Mouse (Mus musculus) hindbrain, embryonic 14.5 days (tissue): ENCODE data around the gene Nsd1. TPM values are rescaled to one million over a fixed set of nuclear protein-coding genes. Genes with fewer than 3 reads are reported as not detected.

Experiments used
- ATAC-seq: fragments of 200-750 bp; cut with Nextera tagmentation; 2 replicates; pipeline ENCODE4 v1.8.0; 2017; ENCODE audit warnings: moderate number of reproducible peaks, mild to moderate bottlenecking, moderate TSS enrichment, moderate library complexity; ENCODE audit not compliant: low FRiP score
- DNase-seq: peaks from one replicate; pipeline ENCODE4 v3.0.0-alpha.2; 2015; ENCODE audit warnings: low spot score
- H3K27ac ChIP-seq: fragments of 300-500 bp; sonication (generic); 2 replicates; pipeline ENCODE4 v1.5.1; 2014; ENCODE audit warnings: mild to moderate bottlenecking, moderate library complexity
- H3K27me3 ChIP-seq: fragments of 300-500 bp; sonication (generic); 2 replicates; pipeline ENCODE4 v1.6.1; 2014; ENCODE audit warnings: mild to moderate bottlenecking, low read length, mixed read lengths; ENCODE audit not compliant: control insufficient read depth, insufficient read depth
- H3K36me3 ChIP-seq: fragments of 300-500 bp; sonication (generic); replicated peaks from 2 replicates; pipeline ENCODE4 v1.6.1; 2014; ENCODE audit not compliant: control insufficient read depth, insufficient read depth
- H3K4me1 ChIP-seq: fragments of 300-500 bp; sonication (generic); replicated peaks from 2 replicates; pipeline ENCODE4 v1.6.1; 2014; ENCODE audit warnings: antibody characterized with exemption, low read length, mixed read lengths; ENCODE audit not compliant: control insufficient read depth, insufficient read depth
- H3K4me2 ChIP-seq: fragments of 300-500 bp; sonication (generic); replicated peaks from 2 replicates; pipeline ENCODE4 v1.6.1; 2014; ENCODE audit warnings: mild to moderate bottlenecking, moderate library complexity
- H3K4me3 ChIP-seq: fragments of 300-500 bp; sonication (generic); replicated peaks from 2 replicates; pipeline ENCODE4 v1.5.1; 2014; ENCODE audit warnings: mild to moderate bottlenecking, low read length
- H3K9ac ChIP-seq: fragments of 300-500 bp; sonication (generic); 2 replicates; pipeline ENCODE4 v1.6.1; 2014
- H3K9me3 ChIP-seq: fragments of 300-500 bp; sonication (generic); 2 replicates; pipeline ENCODE4 v1.6.1; 2016; ENCODE audit warnings: low read length; ENCODE audit not compliant: control insufficient read depth
- WGBS: fragments of 180-500 bp; shearing (Covaris S2); extraction: QIAGEN DNeasy Blood & Tissue Kit; methylation state at CpG from one replicate; pipeline ENCODE4 v1.1.7; 2014; 5-methylcytosine and 5-hydroxymethylcytosine counted together
- polyA plus RNA-seq: library from polyadenylated mRNA; unstranded; fragments of >200 nt; fragmentation: Nextera tagmentation; extraction: Ambion mirVana; gene quantifications from 2 replicates; pipeline ENCODE4 v1.2.1, GENCODE M21; 2014

The Nsd1 gene
- polyA plus RNA-seq, 1 experiment from 2014 or later, result 70.7 TPM

GRCm38 (mm10) chr13:55208837-55209648, 539 bp upstream of the Nsd1 start:
- ATAC-seq (no peak), DNase-seq (no peak)
- Histone ChIP-seq H3K9me3 (no peaks in the 10 kb centered on the region), H3K27ac (no peak overlapping the region), H3K36me3 (peaks cover 8% of the 10 kb centered on the region; the same call in 1 of the 2 replicates), H3K4me1 (peaks cover 22% of the 10 kb centered on the region), H3K9ac (no peak overlapping the region), H3K4me2 (no peak overlapping the region), H3K27me3 (no peaks in the 10 kb centered on the region), H3K4me3 (no peak overlapping the region)
- WGBS, result 67% methylated on average over 13 of the region's 13 CpGs

GRCm38 (mm10) chr13:55210193-55210970, 800 bp downstream of the Nsd1 start:
- peak; percentile 30 for DNase-seq
- H3K27ac ChIP-seq, result peak overlapping the region; percentile 98
- H3K36me3 ChIP-seq, result peaks cover 16% of the 10 kb centered on the region
- peak overlapping the region; percentile 89 for H3K4me2 ChIP-seq
- no peaks in the 10 kb centered on the region for H3K27me3 ChIP-seq
- no peaks in the 10 kb centered on the region for H3K9me3 ChIP-seq
- peak overlapping the region; percentile 87 for H3K9ac ChIP-seq
- H3K4me3 ChIP-seq, result peak overlapping the region; percentile 83
- peak; percentile 61 for ATAC-seq
- WGBS, result 1% methylated on average over 62 of the region's 77 CpGs
- peaks cover 35% of the 10 kb centered on the region for H3K4me1 ChIP-seq

- H3K9ac ChIP-seq, result peak overlapping the region; percentile 87
- peaks cover 40% of the 10 kb centered on the region for H3K4me1 ChIP-seq
- WGBS, result 2% methylated on average over 17 of the region's 17 CpGs
- H3K9me3 ChIP-seq, result no peaks in the 10 kb centered on the region
- DNase-seq (peak; percentile 44), ATAC-seq (peak; percentile 56)
- peak overlapping the region; percentile 83 for H3K4me3 ChIP-seq
- peaks cover 18% of the 10 kb centered on the region for H3K36me3 ChIP-seq
- no peaks in the 10 kb centered on the region for H3K27me3 ChIP-seq
- peak overlapping the region; percentile 89 for H3K4me2 ChIP-seq
- H3K27ac ChIP-seq, result peak overlapping the region; percentile 98
Observed at GRCm38 (mm10) chr13:55210971-55211220, 1.3 kb downstream of the Nsd1 start.

- peaks cover 45% of the 10 kb centered on the region for H3K4me1 ChIP-seq
- ATAC-seq, result peak; percentile 81
Observed at GRCm38 (mm10) chr13:55211221-55212010, 1.8 kb downstream of the Nsd1 start.

GRCm38 (mm10) chr13:55212011-55212360, 2.4 kb downstream of the Nsd1 start:
- Histone ChIP-seq H3K4me3 (peak overlapping the region; percentile 83), H3K9ac (peak overlapping the region; percentile 87), H3K4me1 (peaks cover 49% of the 10 kb centered on the region), H3K4me2 (peak overlapping the region; percentile 89), H3K9me3 (no peaks in the 10 kb centered on the region), H3K36me3 (peaks cover 29% of the 10 kb centered on the region), H3K27ac (peak overlapping the region; percentile 98), H3K27me3 (no peaks in the 10 kb centered on the region)
- ATAC-seq, result peak; percentile 71
- DNase-seq, result peak; percentile 44
- WGBS, result no CpG with 5 or more reads among the region's 32 CpGs

More at GRCm38 (mm10) chr13:55211221-55212010, 1.8 kb downstream of the Nsd1 start:
- peaks cover 23% of the 10 kb centered on the region for H3K36me3 ChIP-seq
- WGBS, result under 1% methylated on average over 40 of the region's 93 CpGs
- peak overlapping the region; percentile 98 for H3K27ac ChIP-seq
- no peaks in the 10 kb centered on the region for H3K9me3 ChIP-seq
- peak overlapping the region; percentile 83 for H3K4me3 ChIP-seq
- peak overlapping the region; percentile 89 for H3K4me2 ChIP-seq
- no peaks in the 10 kb centered on the region for H3K27me3 ChIP-seq
- peak overlapping the region; percentile 87 for H3K9ac ChIP-seq
- DNase-seq, result peak; percentile 95

GRCm38 (mm10) chr13:55212361-55213137, 3.0 kb downstream of the Nsd1 start:
- Histone ChIP-seq H3K27me3 (no peaks in the 10 kb centered on the region), H3K36me3 (peaks cover 35% of the 10 kb centered on the region), H3K4me1 (peaks cover 55% of the 10 kb centered on the region), H3K9me3 (no peaks in the 10 kb centered on the region), H3K9ac (peak overlapping the region; percentile 87), H3K4me2 (peak overlapping the region; percentile 89), H3K27ac (peak overlapping the region; percentile 98), H3K4me3 (peak overlapping the region; percentile 83)
- peak; percentile 0; the same call in 1 of the 2 replicates for ATAC-seq
- WGBS, result under 1% methylated on average over 44 of the region's 58 CpGs
- peak; percentile 53 for DNase-seq

GRCm38 (mm10) chr13:55213138-55213806, 3.7 kb downstream of the Nsd1 start:
- no peaks in the 10 kb centered on the region for H3K9me3 ChIP-seq
- no peaks in the 10 kb centered on the region for H3K27me3 ChIP-seq
- peaks cover 62% of the 10 kb centered on the region for H3K4me1 ChIP-seq
- H3K36me3 ChIP-seq, result peaks cover 42% of the 10 kb centered on the region
- ATAC-seq (no peak), DNase-seq (no peak)
- H3K4me3 ChIP-seq, result peak overlapping the region; percentile 83
- peak overlapping the region; percentile 87 for H3K9ac ChIP-seq
- H3K4me2 ChIP-seq, result peak overlapping the region; percentile 89
- H3K27ac ChIP-seq, result peak overlapping the region; percentile 98
- WGBS, result 58% methylated on average over 10 of the region's 10 CpGs

- WGBS, result 97% methylated on average over 3 of the region's 3 CpGs
- Histone ChIP-seq H3K4me1 (no peaks in the 10 kb centered on the region), H3K27me3 (no peaks in the 10 kb centered on the region), H3K9me3 (no peaks in the 10 kb centered on the region), H3K9ac (no peak overlapping the region), H3K4me2 (no peak overlapping the region), H3K4me3 (no peak overlapping the region), H3K27ac (no peak overlapping the region), H3K36me3 (peaks cover 88% of the 10 kb centered on the region)
- DNase-seq (no peak), ATAC-seq (no peak)
Observed at GRCm38 (mm10) chr13:55224364-55224763, 14.8 kb downstream of the Nsd1 start.
